Mouse (Mus musculus) granulocyte monocyte progenitor cell, adult 5-6 weeks (primary cell): Measurements from ENCODE around the gene Gm4792. TPM values are rescaled to one million over a fixed set of nuclear protein-coding genes. Genes with fewer than 3 reads are reported as not detected.

Source experiments
- ATAC-seq: replicated peaks from 2 replicates; pipeline ENCODE4 v1.8.0; 2016; ENCODE audit warnings: mild to moderate bottlenecking, moderate TSS enrichment, inconsistent platforms; ENCODE audit not compliant: poor library complexity, severe bottlenecking
- total RNA-seq, 2 experiments: library from RNA; stranded (forward) in 1 of 2; stranded (reverse) in 1 of 2; fragments of 200-712, 200-1000 nt in 1 of 2; fragments of >200 nt in 1 of 2; fragmentation: Nextera tagmentation in 1 of 2; gene quantifications; 2 replicates each; pipeline ENCODE4 v1.2.3; 2014 to 2017

The Gm4792 gene
- total RNA-seq, 2 experiments from 2014 or later: not detected

GRCm38 (mm10) chr10:94247748-94248349, 50.7 kb downstream of the Gm4792 start:
- ATAC-seq: peak; percentile 37

Other genes starting within 250 kb of the Gm4792 start
- gene Nr2c1, start 150.7 kb downstream of the Gm4792 start, total RNA-seq (2014; fragmentation: Nextera tagmentation): 5.5 and 10.2 TPM in 2 replicates
- gene Nr2c1, start 150.7 kb downstream of the Gm4792 start, total RNA-seq (2017): 5.2 and 8.0 TPM in 2 replicates
- 202 and 216 TPM in 2 replicates for gene Ndufa12, start 100.0 kb downstream of the Gm4792 start, total RNA-seq (2014; fragmentation: Nextera tagmentation)
- gene Ndufa12, start 100.0 kb downstream of the Gm4792 start, total RNA-seq (2017): 350 and 390 TPM in 2 replicates
- 0.58 and 1.2 TPM in 2 replicates for gene Tmcc3, start 13.2 kb upstream of the Gm4792 start, total RNA-seq (2014; fragmentation: Nextera tagmentation)
- gene Tmcc3, start 13.2 kb upstream of the Gm4792 start, total RNA-seq (2017): 0.65 and 3.1 TPM in 2 replicates